Mouse (Mus musculus): ENCODE measurements at regions not wholly inside any gene's neighbourhood (a gene's known extent, or its start where the extent isn't known, plus 50 kb on each side); places are given as distances from the start of the nearest gene placed in this dataset.

GRCm38 (mm10) chr8:52704055-52704454 is 807.5 kb upstream of the Aga start:
- Histone ChIP-seq H3K4me3 (ENCODE audit: low read depth, low read length) (no peak overlapping the region), H3K4me1 (ENCODE audit: insufficient read depth, low read depth, low read length) (no peaks in the 10 kb centered on the region), H3K9me3 (replicated peaks) (no peaks in the 10 kb centered on the region), H3K27me3 (ENCODE audit: insufficient read depth, low read length) (no peaks in the 10 kb centered on the region), H3K36me3 (replicated peaks) (no peaks in the 10 kb centered on the region)
- DNase-seq (ENCODE audit: low spot score) (no peak), ATAC-seq (ENCODE audit: extremely low read depth, insufficient number of reproducible peaks, low FRiP score, poor library complexity, severe bottlenecking) (peak; percentile 75)
- TF ChIP-seq POLR2AphosphoS5 (IDR thresholded peaks at IDR 0.05; ENCODE audit: insufficient replicate concordance, low read depth, low read length) (no peak), CTCF (IDR thresholded peaks at IDR 0.05; ENCODE audit: low read depth, low read length) (no peak), GATA2 (IDR thresholded peaks at IDR 0.05; ENCODE audit: borderline replicate concordance, low read depth, low read length) (no peak), GATA1 (IDR thresholded peaks at IDR 0.05; ENCODE audit: borderline replicate concordance, low read length) (no peak), TAL1 (conservative IDR thresholded peaks at IDR 0.05; ENCODE audit: low read depth, low read length) (no peak)

GRCm38 (mm10) chr8:52732150-52732549 is 779.4 kb upstream of the Aga start:
- H3K36me3 ChIP-seq (replicated peaks), result no peaks in the 10 kb centered on the region
- H3K27me3 ChIP-seq (ENCODE audit: insufficient read depth, low read length), result no peaks in the 10 kb centered on the region
- no peak for DNase-seq (ENCODE audit: low spot score)
- no peaks in the 10 kb centered on the region for H3K9me3 ChIP-seq (replicated peaks)
- H3K4me3 ChIP-seq (ENCODE audit: low read depth, low read length), result no peak overlapping the region
- no peak for ATAC-seq (ENCODE audit: extremely low read depth, insufficient number of reproducible peaks, low FRiP score, poor library complexity, severe bottlenecking)
- TF ChIP-seq TAL1 (conservative IDR thresholded peaks at IDR 0.05; ENCODE audit: low read depth, low read length) (no peak), GATA2 (IDR thresholded peaks at IDR 0.05; ENCODE audit: borderline replicate concordance, low read depth, low read length) (no peak), CTCF (IDR thresholded peaks at IDR 0.05; ENCODE audit: low read depth, low read length) (no peak), GATA1 (IDR thresholded peaks at IDR 0.05; ENCODE audit: borderline replicate concordance, low read length) (no peak), POLR2AphosphoS5 (IDR thresholded peaks at IDR 0.05; ENCODE audit: insufficient replicate concordance, low read depth, low read length) (no peak)
- H3K4me1 ChIP-seq (ENCODE audit: insufficient read depth, low read depth, low read length), result no peaks in the 10 kb centered on the region
